Mouse (Mus musculus): ENCODE measurements at regions not wholly inside any gene's neighbourhood (a gene's known extent, or its start where the extent isn't known, plus 50 kb on each side); places are given as distances from the start of the nearest gene placed in this dataset.

DNA sequence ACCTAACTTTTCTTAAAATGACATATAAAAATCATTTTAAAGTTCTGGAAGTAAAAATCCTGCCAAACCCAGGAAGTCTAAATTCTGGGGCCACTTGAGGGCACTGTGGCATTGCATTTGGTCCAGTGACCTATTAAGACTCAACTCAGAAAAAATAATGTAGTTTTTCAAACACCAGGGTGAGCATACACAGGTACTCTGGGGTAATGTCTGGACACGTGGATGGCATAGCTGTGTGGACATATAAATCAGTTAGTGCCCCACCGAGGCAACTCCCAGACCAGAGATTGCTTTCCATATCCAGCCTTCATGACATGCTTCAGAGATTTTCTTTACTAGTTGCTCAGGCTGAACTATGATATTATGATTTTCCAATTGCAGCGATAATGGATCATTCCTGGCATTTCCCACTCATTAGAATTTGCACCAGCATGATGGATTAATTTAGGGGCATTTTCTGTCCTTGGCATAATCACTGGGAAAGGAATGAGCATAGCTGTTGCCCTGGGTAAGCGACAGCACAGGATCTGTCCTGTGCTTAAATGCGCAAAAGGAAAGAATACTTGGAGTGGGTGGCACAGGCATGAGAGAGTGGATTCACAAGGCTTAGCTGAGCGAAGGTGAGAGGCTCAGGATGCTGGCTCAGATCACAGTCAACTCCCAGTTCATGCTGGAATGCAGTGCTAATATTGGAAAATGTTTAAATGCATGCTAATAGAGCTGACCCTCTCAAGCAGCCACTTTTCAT, 1526.6 kb upstream of the Cdh8 start:
- no peak for DNase-seq (ENCODE audit: low read depth)

DNA sequence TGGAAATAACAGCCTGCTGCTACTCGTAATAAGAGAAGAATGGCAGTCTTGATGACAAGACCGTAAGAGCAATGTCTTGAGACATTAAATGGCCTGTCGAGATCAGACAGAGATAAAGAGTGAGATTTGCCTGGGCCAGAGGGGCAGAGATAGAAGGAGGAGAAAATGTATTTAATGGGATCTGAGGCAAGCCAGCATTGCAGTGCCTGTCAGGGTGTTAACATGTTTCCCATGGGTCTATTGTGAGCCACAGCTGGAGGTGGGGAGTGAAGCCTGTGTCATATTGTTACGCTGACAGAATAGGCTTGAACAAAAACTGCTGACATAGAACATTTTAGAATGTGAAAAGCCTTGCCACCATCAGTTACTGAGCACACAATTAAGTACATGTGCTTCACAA, 1523.3 kb upstream of the Cdh8 start:
- DNase-seq (ENCODE audit: low read depth) = no peak

DNA sequence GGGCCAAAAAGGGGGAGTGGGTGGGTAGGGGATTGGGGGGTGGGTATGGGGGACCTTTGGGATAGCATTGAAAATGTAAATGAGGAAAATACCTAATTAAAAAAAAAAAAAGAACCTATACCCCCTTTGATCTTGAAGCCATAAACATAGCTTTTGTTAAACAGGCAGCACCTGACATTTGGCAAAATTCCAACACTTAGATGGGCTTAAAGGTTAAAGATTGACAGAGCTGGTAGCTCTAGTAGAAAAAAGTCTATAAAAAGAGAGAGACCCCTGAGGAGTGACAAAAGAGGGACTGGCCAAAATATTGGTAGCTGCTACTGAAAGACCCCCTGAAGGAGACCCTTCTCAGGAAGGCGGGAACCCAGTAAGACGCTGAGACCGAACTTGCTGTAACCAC, 1474.0 kb upstream of the Cdh8 start:
- no peak for DNase-seq (ENCODE audit: low read depth)

DNA sequence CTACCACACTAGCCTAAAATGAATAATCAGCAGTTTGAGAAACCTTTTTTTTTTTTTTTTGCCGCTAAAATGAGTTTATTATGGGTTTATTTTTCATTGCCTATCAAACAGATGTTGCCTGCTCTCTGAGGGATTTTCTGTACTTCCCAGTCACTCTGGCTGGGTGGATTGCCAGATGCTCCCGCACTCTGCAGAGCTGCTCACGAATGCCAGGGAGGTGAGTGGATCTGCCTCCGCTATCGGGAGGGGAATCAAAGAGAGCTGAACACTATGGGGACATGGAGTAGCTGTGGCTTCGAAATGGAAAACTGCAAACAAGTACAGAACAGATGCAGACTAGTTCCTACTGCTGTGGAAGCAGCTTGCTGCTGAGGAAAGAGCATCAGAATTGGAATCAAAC, 1449.4 kb upstream of the Cdh8 start:
- DNase-seq (ENCODE audit: low read depth) = no peak

DNA sequence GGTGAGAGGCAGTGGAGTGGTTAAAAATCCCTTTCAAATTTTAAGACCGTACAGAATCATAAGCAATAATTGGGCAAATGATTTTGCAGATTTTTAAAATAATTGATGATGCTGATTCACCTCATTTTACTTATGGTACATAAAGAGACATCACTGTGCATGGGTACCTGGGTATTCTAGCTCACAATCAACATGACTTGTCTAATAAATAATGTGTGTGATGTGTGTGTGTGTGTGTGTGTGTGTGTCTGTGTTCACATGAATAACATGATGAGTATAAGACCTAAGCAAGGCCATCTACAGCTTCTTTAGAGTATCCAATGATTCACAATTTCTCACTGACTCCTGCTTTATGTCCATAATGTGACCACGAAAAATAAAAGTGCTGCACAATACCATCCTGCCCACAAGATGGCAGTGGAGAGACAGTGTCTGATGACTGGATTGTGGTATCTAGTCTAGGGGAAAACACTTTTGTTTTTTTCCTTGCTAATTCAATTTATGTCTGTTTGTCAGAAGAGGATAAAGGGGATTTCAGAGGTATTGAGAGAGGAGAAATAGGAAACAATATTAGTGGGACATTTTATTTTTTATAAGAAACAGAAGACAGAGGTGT, 1434.7 kb upstream of the Cdh8 start:
- DNase-seq (ENCODE audit: low read depth) = peak; percentile 2
